Mouse (Mus musculus) ES-Bruce4 (cell line): ENCODE data around the gene Nrip3. TPM values are rescaled to one million over a fixed set of nuclear protein-coding genes. Genes with fewer than 3 reads are reported as not detected.

Experiments
- H3K27ac ChIP-seq: 2 replicates; pipeline ENCODE4 v1.5.1; 2012; ENCODE audit warnings: low read length, inconsistent platforms; ENCODE audit not compliant: insufficient read depth
- H3K27me3 ChIP-seq: 2 replicates; pipeline ENCODE4 v1.6.1; 2012; ENCODE audit warnings: mild to moderate bottlenecking, low read length, inconsistent platforms; ENCODE audit not compliant: control insufficient read depth, poor library complexity, insufficient read depth, severe bottlenecking
- H3K36me3 ChIP-seq: 2 replicates; pipeline ENCODE4 v1.6.1; 2012; ENCODE audit warnings: inconsistent platforms, mild to moderate bottlenecking, low read length, moderate library complexity; ENCODE audit not compliant: control insufficient read depth, poor library complexity, insufficient read depth, severe bottlenecking
- H3K4me1 ChIP-seq: one replicate; pipeline ENCODE4 v1.8.1; 2011; ENCODE audit warnings: low read length; ENCODE audit not compliant: control insufficient read depth, insufficient read depth
- H3K4me3 ChIP-seq: 2 replicates; pipeline ENCODE4 v1.5.1; 2011; ENCODE audit warnings: low read depth, mild to moderate bottlenecking, low read length
- H3K9ac ChIP-seq: 2 replicates; pipeline ENCODE4 v1.6.1; 2012; ENCODE audit warnings: low read depth, mild to moderate bottlenecking, inconsistent platforms; ENCODE audit not compliant: poor library complexity, severe bottlenecking
- H3K9me3 ChIP-seq: replicated peaks from 2 replicates; pipeline ENCODE4 v1.6.1; 2012; ENCODE audit warnings: mild to moderate bottlenecking, low read length, inconsistent platforms; ENCODE audit not compliant: control insufficient read depth, poor library complexity, insufficient read depth, severe bottlenecking
- CTCF ChIP-seq: IDR thresholded peaks from one replicate; pipeline ENCODE4 v1.8.1; 2011; ENCODE audit warnings: low read depth, low read length
- EP300 ChIP-seq: IDR thresholded peaks from 2 replicates; pipeline ENCODE4 v1.6.1; 2011; ENCODE audit warnings: low read depth, low read length; ENCODE audit not compliant: insufficient read depth
- POLR2A ChIP-seq: IDR thresholded peaks from one replicate; pipeline ENCODE4 v1.8.1; 2011; ENCODE audit warnings: low read length; ENCODE audit not compliant: insufficient read depth
- polyA plus RNA-seq: library from polyadenylated mRNA; stranded (reverse); fragments of >200 nt; gene quantifications from 2 replicates; pipeline ENCODE4 v1.2.4, GENCODE M21; 2011; ENCODE audit warnings: low read depth; ENCODE audit not compliant: missing spikeins, insufficient read depth, insufficient read length

The Nrip3 gene
- polyA plus RNA-seq, 1 experiment: 1.6 TPM

DNA sequence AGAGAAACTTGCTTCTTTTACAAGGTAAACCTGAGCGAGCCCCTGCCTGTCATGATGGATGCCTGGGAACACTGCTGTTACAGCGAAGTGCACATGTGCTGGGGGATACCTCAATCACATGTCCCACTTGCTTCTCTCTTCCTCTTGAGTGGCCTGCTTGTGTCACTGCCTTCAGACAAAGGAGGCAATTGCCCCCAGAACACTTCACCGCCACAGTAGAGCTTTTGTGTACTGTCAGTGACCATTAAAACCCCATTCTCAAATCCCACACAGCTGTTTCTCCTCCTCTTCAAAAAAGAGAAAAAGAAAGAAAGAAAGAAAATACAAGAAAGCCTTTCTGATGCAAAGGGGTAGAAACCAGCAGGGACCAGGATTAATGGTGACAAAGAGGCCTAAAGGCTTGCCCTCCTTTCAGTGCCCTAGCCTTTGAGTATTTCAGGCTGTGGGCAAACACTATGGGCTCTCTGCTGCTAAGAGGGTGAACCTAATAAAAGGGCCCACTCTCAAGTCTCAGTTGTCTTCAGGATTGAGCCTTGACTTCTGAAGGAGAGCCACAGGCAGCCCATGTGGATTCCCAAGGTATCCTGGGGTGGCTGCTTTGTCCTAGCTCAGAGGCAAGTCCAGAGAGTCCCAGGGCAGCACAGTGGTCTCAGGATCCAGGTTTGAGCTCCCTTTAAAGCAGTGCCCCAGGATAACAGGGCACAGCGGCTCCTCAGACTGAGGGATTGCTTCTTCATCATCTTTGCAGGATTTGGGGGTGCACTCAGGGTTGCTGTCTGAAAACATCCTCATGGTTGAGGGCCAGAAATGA lies 31.7 kb upstream of the Nrip3 start:
- no peaks in the 10 kb centered on the region for H3K36me3 ChIP-seq

DNA sequence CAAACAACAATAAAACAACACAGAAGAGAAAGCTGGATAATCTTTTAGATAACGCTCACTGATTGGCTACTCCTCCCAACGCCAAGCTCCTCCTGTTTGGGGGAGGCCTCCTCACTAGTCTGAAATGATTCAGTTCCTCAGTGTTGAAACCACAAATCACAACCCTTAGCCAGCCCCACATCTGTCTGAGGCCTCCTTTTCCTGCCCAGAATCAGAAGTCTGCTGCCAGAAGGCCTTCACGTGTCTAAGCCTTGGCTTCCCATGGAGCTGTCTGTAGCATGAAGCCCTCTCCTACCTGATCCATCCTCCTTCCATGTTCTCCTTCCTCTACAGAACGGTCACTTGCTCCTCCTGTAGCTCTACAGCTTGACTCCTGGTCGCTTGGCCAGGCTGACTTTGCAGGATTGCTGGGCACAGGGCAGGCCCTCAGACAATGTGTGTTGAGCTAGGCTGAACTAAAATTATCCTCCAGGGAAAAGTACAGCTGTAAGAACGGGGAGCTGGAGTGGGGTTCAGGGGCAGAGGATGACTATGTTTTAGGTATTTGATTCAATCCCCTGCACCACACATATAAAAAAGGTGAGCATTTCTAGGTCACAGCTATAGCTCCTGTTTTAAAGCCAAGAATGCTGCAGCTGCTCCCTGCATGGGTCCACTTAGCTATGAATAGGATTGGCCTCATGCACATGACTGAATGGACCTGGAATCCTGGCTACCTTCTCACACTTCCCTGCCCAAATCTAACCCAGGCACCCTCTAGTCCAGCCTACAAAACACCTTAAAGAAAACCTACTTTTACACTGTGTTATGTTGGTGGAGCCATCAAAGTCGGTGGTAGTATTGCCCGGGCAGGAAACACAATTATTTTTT lies 26.0 kb upstream of the Nrip3 start:
- H3K9me3 ChIP-seq: no peaks in the 10 kb centered on the region
- H3K27me3 ChIP-seq: no peaks in the 10 kb centered on the region
- no peaks in the 10 kb centered on the region for H3K4me1 ChIP-seq
- H3K27ac ChIP-seq: no peak overlapping the region
- no peak overlapping the region for H3K9ac ChIP-seq
- TF ChIP-seq EP300 (no peak), CTCF (no peak), POLR2A (no peak)
- no peaks in the 10 kb centered on the region for H3K36me3 ChIP-seq
- H3K4me3 ChIP-seq: no peak overlapping the region

More for the DNA sequence above, 31.7 kb upstream of the Nrip3 start:
- Histone ChIP-seq H3K4me1 (no peaks in the 10 kb centered on the region), H3K9me3 (no peaks in the 10 kb centered on the region), H3K4me3 (no peak overlapping the region), H3K27ac (no peak overlapping the region), H3K27me3 (no peaks in the 10 kb centered on the region), H3K9ac (no peak overlapping the region)
- TF ChIP-seq CTCF (no peak), EP300 (no peak), POLR2A (no peak)

DNA sequence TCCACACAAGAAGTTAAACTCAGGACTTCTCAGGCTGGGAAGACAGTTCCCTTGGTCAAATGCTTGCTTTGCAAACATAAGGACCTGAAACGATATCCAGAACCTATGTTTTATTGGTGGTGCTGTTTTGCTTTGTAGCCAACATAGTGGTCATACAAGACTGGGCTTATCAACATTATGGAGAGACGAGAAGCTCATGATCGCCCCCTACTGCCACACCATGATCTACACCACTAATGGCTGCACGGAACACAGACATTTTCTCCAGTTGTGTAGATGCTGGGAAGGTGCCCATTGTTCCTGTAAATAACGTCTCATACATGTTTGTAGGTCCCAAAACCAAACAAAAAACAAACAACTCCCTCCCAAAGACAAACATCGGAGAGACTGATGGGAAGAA lies 23.0 kb upstream of the Nrip3 start:
- Histone ChIP-seq H3K4me3 (no peak overlapping the region), H3K27me3 (no peaks in the 10 kb centered on the region), H3K9me3 (no peaks in the 10 kb centered on the region), H3K4me1 (no peaks in the 10 kb centered on the region), H3K9ac (no peak overlapping the region), H3K27ac (no peak overlapping the region), H3K36me3 (no peaks in the 10 kb centered on the region)
- TF ChIP-seq POLR2A (no peak), CTCF (peak; percentile 37), EP300 (no peak)

DNA sequence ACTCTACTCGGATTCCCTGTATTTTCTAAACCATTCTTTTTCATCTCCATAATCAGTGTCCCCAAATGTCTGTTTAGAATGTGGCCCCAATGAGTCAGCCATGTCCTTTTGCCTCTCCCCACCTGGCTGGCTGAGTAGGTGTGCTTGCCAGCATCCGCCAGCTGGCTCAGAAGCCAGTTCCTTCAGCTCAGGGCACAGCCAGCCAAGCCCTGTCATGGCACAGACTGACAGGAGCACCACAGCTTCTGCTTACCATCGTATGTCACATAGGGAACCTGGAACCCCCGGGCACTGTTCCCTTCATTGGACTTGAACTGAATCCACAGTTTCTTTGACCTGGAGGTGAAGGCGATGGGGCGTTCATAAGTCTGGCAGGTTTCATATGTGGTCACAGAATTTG lies 22.5 kb upstream of the Nrip3 start:
- Histone ChIP-seq H3K36me3 (no peaks in the 10 kb centered on the region), H3K27ac (no peak overlapping the region), H3K4me3 (no peak overlapping the region), H3K9me3 (no peaks in the 10 kb centered on the region), H3K9ac (no peak overlapping the region), H3K27me3 (no peaks in the 10 kb centered on the region), H3K4me1 (no peaks in the 10 kb centered on the region)
- TF ChIP-seq CTCF: no peak
- TF ChIP-seq POLR2A: no peak
- TF ChIP-seq EP300: no peak

DNA sequence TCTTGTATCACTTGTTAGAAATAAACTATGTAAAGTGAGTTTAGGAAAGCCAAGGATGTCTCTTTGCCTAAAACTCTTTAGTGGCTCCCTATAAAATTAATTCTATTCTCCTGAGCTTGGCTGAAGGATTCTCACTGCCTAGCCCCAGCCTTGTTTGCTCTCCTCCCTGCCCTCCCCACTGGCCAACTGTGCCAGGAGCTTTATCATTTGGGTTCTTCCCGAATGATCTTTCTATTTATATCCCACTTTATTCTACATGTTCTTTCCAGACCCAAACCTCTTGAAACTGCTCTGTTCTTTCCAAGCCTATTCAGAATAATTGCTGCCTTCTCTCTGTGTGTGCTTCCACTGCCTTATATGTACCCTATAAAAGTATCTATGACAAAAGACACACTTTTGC lies 21.7 kb upstream of the Nrip3 start:
- Histone ChIP-seq H3K36me3 (no peaks in the 10 kb centered on the region), H3K27ac (no peak overlapping the region), H3K9me3 (no peaks in the 10 kb centered on the region), H3K4me1 (no peaks in the 10 kb centered on the region), H3K27me3 (no peaks in the 10 kb centered on the region), H3K9ac (no peak overlapping the region), H3K4me3 (no peak overlapping the region)
- TF ChIP-seq CTCF: no peak
- TF ChIP-seq EP300: no peak
- no peak for TF ChIP-seq POLR2A
